Mouse (Mus musculus): ENCODE results near the gene Ikzf1.

The Ikzf1 gene

DNA sequence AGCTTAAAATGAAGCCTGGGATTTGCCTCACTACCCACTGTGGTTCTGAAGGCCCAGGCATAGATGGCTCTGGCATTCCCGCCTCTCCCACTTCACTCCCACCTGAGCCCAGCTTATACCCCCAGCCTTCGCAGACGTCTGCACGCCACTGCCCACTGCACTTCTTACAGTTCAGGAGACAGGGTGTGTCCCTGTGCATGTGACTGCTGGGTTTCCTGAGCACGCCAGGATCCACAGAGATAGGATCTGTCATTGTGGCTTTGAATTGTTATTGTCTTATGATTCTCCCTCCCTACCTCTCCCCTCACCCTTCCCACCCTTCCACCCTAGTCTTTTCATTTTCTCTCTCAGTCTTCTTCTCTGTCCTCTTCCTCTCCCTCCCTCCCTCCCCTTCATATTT lies 34.9 kb downstream of the Ikzf1 start:
- Histone ChIP-seq H3K4me3 (replicated peaks; ENCODE audit: low read length) (no peak overlapping the region), H3K4me1 (replicated peaks; ENCODE audit: low read depth, low read length) (no peaks in the 10 kb centered on the region), H3K27me3 (ENCODE audit: insufficient read depth, low read length) (peaks cover 5% of the 10 kb centered on the region; the same call in 1 of the 2 replicates), H3K36me3 (ENCODE audit: insufficient read depth, low read length) (no peaks in the 10 kb centered on the region), H3K9me3 (ENCODE audit: low read length) (no peaks in the 10 kb centered on the region)
- TF ChIP-seq POU5F1 (IDR thresholded peaks at IDR 0.05; ENCODE audit: borderline replicate concordance, low read length) (no peak), NANOG (IDR thresholded peaks at IDR 0.05; ENCODE audit: borderline replicate concordance, low read length) (no peak), CTCF (conservative IDR thresholded peaks at IDR 0.05; ENCODE audit: low read length) (no peak)

DNA sequence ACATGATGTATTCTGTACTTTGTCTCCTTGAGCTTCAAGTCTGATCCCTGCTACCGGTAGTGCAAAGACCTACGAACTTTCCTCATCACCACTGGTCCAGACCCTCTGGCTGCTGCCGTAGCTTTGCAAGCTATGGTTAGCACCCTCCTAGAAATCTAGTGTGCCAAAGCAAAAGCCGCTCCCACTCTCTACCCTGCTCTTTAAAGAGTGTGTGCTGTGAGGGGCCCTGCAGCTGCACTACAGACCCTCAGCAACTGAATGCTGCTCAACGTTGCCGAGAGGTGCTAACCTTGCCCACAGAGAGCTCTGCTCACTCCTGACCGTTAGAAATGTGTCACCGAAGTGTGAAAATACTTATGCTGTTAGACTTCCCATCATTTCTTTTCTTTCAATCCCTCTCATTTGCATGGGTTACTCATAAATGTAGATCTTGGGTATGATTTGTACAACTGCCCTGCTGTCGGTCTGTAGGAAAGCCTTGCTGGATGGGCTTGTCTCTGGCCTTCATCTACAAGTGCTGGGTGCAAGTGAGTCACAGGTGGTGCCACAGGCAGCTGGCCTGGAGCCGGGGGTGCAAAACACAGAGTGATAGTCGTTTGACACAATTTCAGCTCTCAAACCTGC lies 40.6 kb downstream of the Ikzf1 start:
- Histone ChIP-seq H3K27me3 (ENCODE audit: insufficient read depth, low read length) (0 out of 2 replicates have a peak, but pooled peaks cover 2% of the 10 kb centered on the region), H3K4me1 (replicated peaks; ENCODE audit: low read depth, low read length) (no peaks in the 10 kb centered on the region), H3K4me3 (replicated peaks; ENCODE audit: low read length) (no peak overlapping the region), H3K9me3 (ENCODE audit: low read length) (no peaks in the 10 kb centered on the region), H3K36me3 (ENCODE audit: insufficient read depth, low read length) (no peaks in the 10 kb centered on the region)
- TF ChIP-seq CTCF (conservative IDR thresholded peaks at IDR 0.05; ENCODE audit: low read length) (no peak), POU5F1 (IDR thresholded peaks at IDR 0.05; ENCODE audit: borderline replicate concordance, low read length) (no peak), NANOG (IDR thresholded peaks at IDR 0.05; ENCODE audit: borderline replicate concordance, low read length) (no peak)

GRCm38 (mm10) chr11:11725876-11726525 lies 41.2 kb downstream of the Ikzf1 start:
- TF ChIP-seq POU5F1 (IDR thresholded peaks at IDR 0.05; ENCODE audit: borderline replicate concordance, low read length) (no peak), CTCF (conservative IDR thresholded peaks at IDR 0.05; ENCODE audit: low read length) (no peak), NANOG (IDR thresholded peaks at IDR 0.05; ENCODE audit: borderline replicate concordance, low read length) (no peak)
- no peaks in the 10 kb centered on the region for H3K4me1 ChIP-seq (replicated peaks; ENCODE audit: low read depth, low read length)
- no peaks in the 10 kb centered on the region for H3K36me3 ChIP-seq (ENCODE audit: insufficient read depth, low read length)
- 0 out of 2 replicates have a peak, but pooled peaks cover 2% of the 10 kb centered on the region for H3K27me3 ChIP-seq (ENCODE audit: insufficient read depth, low read length)
- H3K9me3 ChIP-seq (ENCODE audit: low read length), result no peaks in the 10 kb centered on the region
- H3K4me3 ChIP-seq (replicated peaks; ENCODE audit: low read length), result no peak overlapping the region

DNA sequence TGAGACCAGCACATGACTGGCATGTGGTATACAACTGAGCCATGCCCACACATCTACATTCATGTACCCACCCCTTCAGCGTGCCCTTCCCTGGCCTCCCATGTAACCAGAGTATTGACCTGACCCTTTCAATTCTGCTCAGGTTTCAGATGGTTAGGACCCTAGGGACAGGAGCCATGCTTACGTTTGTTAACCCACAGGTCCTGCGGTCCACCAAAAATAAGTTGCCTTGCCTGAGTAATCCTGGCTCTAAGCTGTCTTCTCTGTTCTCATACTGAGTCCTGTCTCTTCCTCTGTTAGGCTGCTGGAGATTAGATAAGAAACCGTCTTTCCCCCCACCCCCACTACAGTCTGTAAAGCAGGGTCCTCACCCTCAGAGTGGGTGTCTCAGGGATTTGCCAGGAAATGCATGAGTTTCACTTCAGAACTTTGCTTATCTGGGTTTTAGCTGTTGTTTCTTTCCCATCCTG lies 42.0 kb downstream of the Ikzf1 start:
- Histone ChIP-seq H3K4me1 (replicated peaks; ENCODE audit: low read depth, low read length) (no peaks in the 10 kb centered on the region), H3K36me3 (ENCODE audit: insufficient read depth, low read length) (no peaks in the 10 kb centered on the region), H3K4me3 (replicated peaks; ENCODE audit: low read length) (no peak overlapping the region), H3K9me3 (ENCODE audit: low read length) (no peaks in the 10 kb centered on the region), H3K27me3 (ENCODE audit: insufficient read depth, low read length) (no peaks in the 10 kb centered on the region)
- TF ChIP-seq NANOG (IDR thresholded peaks at IDR 0.05; ENCODE audit: borderline replicate concordance, low read length) (no peak), CTCF (conservative IDR thresholded peaks at IDR 0.05; ENCODE audit: low read length) (no peak), POU5F1 (IDR thresholded peaks at IDR 0.05; ENCODE audit: borderline replicate concordance, low read length) (no peak)

DNA sequence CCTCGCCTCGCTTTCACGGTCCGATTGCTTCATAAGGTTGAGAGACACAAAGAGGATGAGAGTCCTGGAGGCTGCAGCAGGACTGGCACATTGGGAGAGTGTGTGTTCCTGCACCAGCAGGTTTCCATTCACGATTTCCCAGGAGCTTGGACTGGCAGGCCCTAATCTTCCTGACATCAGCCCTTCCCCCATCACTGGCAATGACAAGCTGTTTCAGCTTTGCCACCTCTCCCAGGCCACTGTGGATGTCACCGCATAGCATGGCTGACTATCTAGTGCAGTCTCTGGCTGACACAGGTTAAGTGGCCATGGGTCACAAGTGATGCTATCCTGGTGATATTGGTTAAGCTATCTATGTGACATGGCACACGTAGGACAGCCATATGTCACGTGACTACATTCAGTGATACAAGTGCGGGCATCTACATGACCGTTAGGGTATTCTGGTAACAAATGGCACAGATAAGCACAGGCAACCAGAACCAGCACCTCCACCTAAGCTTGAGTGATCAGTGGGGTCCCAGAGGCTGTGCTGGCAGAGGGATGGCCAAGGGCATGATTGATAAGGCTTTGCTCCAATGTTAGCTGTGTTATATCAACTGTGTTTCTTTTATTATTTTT lies 43.2 kb downstream of the Ikzf1 start:
- no peaks in the 10 kb centered on the region for H3K9me3 ChIP-seq (ENCODE audit: low read length)
- TF ChIP-seq CTCF (conservative IDR thresholded peaks at IDR 0.05; ENCODE audit: low read length) (no peak), POU5F1 (IDR thresholded peaks at IDR 0.05; ENCODE audit: borderline replicate concordance, low read length) (no peak), NANOG (IDR thresholded peaks at IDR 0.05; ENCODE audit: borderline replicate concordance, low read length) (no peak)

DNA sequence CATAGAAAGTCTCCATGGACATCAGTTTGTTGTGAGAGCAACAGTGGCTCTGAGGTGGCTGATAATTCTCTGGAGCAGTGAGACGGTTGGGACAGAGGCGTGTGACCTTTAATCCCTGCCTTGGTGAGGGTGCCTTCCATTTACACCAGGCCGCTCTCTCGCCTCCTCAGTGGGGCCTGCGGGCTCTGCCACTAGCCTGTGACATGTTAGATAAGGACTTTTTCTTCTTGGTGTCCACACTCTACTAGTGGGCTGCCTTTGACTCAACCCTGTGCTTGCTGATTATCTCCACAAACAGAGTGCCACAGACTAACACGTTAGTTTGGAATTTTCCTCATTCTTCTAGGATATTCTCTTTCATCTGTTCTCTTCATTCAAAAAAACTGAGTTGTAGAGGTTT lies 44.4 kb downstream of the Ikzf1 start:
- H3K9me3 ChIP-seq (ENCODE audit: low read length), result no peaks in the 10 kb centered on the region
- H3K4me1 ChIP-seq (replicated peaks; ENCODE audit: low read depth, low read length), result no peaks in the 10 kb centered on the region
- no peak overlapping the region for H3K4me3 ChIP-seq (replicated peaks; ENCODE audit: low read length)
- TF ChIP-seq NANOG (IDR thresholded peaks at IDR 0.05; ENCODE audit: borderline replicate concordance, low read length) (no peak), POU5F1 (IDR thresholded peaks at IDR 0.05; ENCODE audit: borderline replicate concordance, low read length) (no peak), CTCF (conservative IDR thresholded peaks at IDR 0.05; ENCODE audit: low read length) (no peak)
- H3K27me3 ChIP-seq (ENCODE audit: insufficient read depth, low read length), result no peaks in the 10 kb centered on the region
- H3K36me3 ChIP-seq (ENCODE audit: insufficient read depth, low read length), result no peaks in the 10 kb centered on the region

More for the DNA sequence above, 43.2 kb downstream of the Ikzf1 start:
- Histone ChIP-seq H3K27me3 (ENCODE audit: insufficient read depth, low read length) (no peaks in the 10 kb centered on the region), H3K4me3 (replicated peaks; ENCODE audit: low read length) (no peak overlapping the region), H3K36me3 (ENCODE audit: insufficient read depth, low read length) (no peaks in the 10 kb centered on the region), H3K4me1 (replicated peaks; ENCODE audit: low read depth, low read length) (no peaks in the 10 kb centered on the region)

GRCm38 (mm10) chr11:11730062-11730461 lies 45.3 kb downstream of the Ikzf1 start:
- no peaks in the 10 kb centered on the region for H3K27me3 ChIP-seq (ENCODE audit: insufficient read depth, low read length)
- no peak for TF ChIP-seq NANOG (IDR thresholded peaks at IDR 0.05; ENCODE audit: borderline replicate concordance, low read length)
- no peak for TF ChIP-seq CTCF (conservative IDR thresholded peaks at IDR 0.05; ENCODE audit: low read length)
- TF ChIP-seq POU5F1 (IDR thresholded peaks at IDR 0.05; ENCODE audit: borderline replicate concordance, low read length), result no peak
- H3K4me3 ChIP-seq (replicated peaks; ENCODE audit: low read length), result no peak overlapping the region
- H3K36me3 ChIP-seq (ENCODE audit: insufficient read depth, low read length), result no peaks in the 10 kb centered on the region
- no peaks in the 10 kb centered on the region for H3K9me3 ChIP-seq (ENCODE audit: low read length)
- no peaks in the 10 kb centered on the region for H3K4me1 ChIP-seq (replicated peaks; ENCODE audit: low read depth, low read length)

DNA sequence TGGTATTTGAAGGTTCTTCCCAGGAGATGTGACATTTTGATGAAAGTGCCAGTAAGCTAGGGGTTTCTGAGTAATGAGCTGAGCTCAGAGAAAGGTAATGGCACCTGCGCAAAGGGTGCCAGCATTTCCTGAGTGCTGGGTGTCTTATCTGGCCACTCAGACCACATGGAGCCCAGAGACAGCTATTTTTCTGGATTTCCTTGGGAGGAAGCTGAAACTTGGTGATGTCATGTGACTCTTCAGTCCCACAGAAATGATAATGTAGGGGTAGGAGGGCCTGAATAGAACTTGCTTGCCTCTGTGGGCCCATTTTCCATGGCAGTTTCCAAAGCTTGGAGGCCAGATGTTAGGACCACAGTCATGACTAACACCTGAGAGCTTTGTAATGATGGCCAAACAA lies 46.9 kb downstream of the Ikzf1 start:
- Histone ChIP-seq H3K36me3 (ENCODE audit: insufficient read depth, low read length) (no peaks in the 10 kb centered on the region), H3K27me3 (ENCODE audit: insufficient read depth, low read length) (no peaks in the 10 kb centered on the region), H3K4me3 (replicated peaks; ENCODE audit: low read length) (no peak overlapping the region), H3K4me1 (replicated peaks; ENCODE audit: low read depth, low read length) (no peaks in the 10 kb centered on the region), H3K9me3 (ENCODE audit: low read length) (no peaks in the 10 kb centered on the region)
- TF ChIP-seq POU5F1 (IDR thresholded peaks at IDR 0.05; ENCODE audit: borderline replicate concordance, low read length) (no peak), CTCF (conservative IDR thresholded peaks at IDR 0.05; ENCODE audit: low read length) (no peak), NANOG (IDR thresholded peaks at IDR 0.05; ENCODE audit: borderline replicate concordance, low read length) (no peak)

Measured in E14TG2a.4 (cell line).